In the genomic region with DNA sequence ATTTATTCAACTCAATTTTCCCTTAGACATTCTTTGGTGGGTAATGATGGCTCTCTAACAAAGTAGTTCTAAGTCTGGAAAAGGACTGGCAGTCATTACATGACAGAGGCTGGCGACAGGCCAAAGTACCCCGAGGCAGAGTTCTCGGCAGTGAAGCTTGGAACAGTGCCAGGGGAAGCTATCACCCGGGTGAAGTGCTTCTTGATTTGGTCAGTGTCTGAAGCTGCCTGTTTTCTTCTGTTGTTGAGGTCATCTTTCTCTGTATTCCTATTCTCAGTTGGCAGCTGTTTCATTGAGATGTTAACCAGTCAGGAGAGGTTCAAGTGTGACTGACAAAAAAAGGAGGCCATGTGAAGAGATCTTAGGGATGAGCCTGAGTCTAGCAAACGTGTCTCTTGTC, we compare ENCODE assay signal across 8 mouse cellular contexts.
DNase-seq lines count a peak whose midpoint lies in the region; ATAC-seq lines count a peak whose summit lies in the region.

No protein-coding gene starts in this region.

- H3K9me3 ChIP-seq in neural tube, embryonic 11.5 days (ENCODE audit: control insufficient read depth, low read length), result no peaks in the 10 kb centered on the region
- H3K9me3 ChIP-seq in neural tube, embryonic 15.5 days (replicated peaks), result no peaks in the 10 kb centered on the region
- H3K9me3 ChIP-seq in heart, embryonic 14.5 days (ENCODE audit: control insufficient read depth, low read length), result no peaks in the 10 kb centered on the region
- H3K9me3 ChIP-seq in neural tube, embryonic 13.5 days, result no peaks in the 10 kb centered on the region

- H3K27me3 ChIP-seq in neural tube, embryonic 11.5 days (ENCODE audit: control insufficient read depth, insufficient read depth, low read length), result no peaks in the 10 kb centered on the region
- no peaks in the 10 kb centered on the region for H3K27me3 ChIP-seq in neural tube, embryonic 15.5 days (replicated peaks)
- H3K27me3 ChIP-seq in heart, embryonic 14.5 days (ENCODE audit: control insufficient read depth, insufficient read depth, low read length), result no peaks in the 10 kb centered on the region
- H3K27me3 ChIP-seq in neural tube, embryonic 13.5 days, result no peaks in the 10 kb centered on the region

- H3K4me2 ChIP-seq in neural tube, embryonic 11.5 days (ENCODE audit: low read depth), result no peak overlapping the region
- no peak overlapping the region for H3K4me2 ChIP-seq in neural tube, embryonic 15.5 days
- H3K4me2 ChIP-seq in heart, embryonic 14.5 days (ENCODE audit: low read length), result no peak overlapping the region
- H3K4me2 ChIP-seq in neural tube, embryonic 13.5 days, result no peak overlapping the region

- 46% methylated on average over 5 of the region's 5 CpGs for WGBS in neural tube, embryonic 11.5 days
- WGBS in neural tube, embryonic 15.5 days, result 8% methylated on average over 5 of the region's 5 CpGs
- WGBS in heart, embryonic 14.5 days, result 7% methylated on average over 5 of the region's 5 CpGs
- 12% methylated on average over 5 of the region's 5 CpGs for WGBS in neural tube, embryonic 13.5 days

- ATAC-seq in neural tube, embryonic 11.5 days (ENCODE audit: insufficient read depth, low FRiP score, low TSS enrichment), result peak; percentile 46
- no peak for ATAC-seq in neural tube, embryonic 15.5 days (ENCODE audit: low FRiP score)
- ATAC-seq in heart, embryonic 14.5 days (ENCODE audit: insufficient number of reproducible peaks, insufficient read depth, low FRiP score, low read depth), result peak; percentile 71
- peak; percentile 73 for ATAC-seq in neural tube, embryonic 13.5 days (ENCODE audit: low read depth)

- no peak overlapping the region for H3K9ac ChIP-seq in neural tube, embryonic 11.5 days (ENCODE audit: low read length)
- no peak overlapping the region for H3K9ac ChIP-seq in neural tube, embryonic 15.5 days (replicated peaks)
- no peak overlapping the region for H3K9ac ChIP-seq in heart, embryonic 14.5 days (ENCODE audit: low read length)
- no peak overlapping the region for H3K9ac ChIP-seq in neural tube, embryonic 13.5 days

- H3K4me1 ChIP-seq in neural tube, embryonic 11.5 days (ENCODE audit: control insufficient read depth, insufficient read depth, low read length), result no peaks in the 10 kb centered on the region
- H3K4me1 ChIP-seq in neural tube, embryonic 15.5 days, result peaks cover 11% of the 10 kb centered on the region; the same call in 1 of the 2 replicates
- H3K4me1 ChIP-seq in heart, embryonic 14.5 days (ENCODE audit: control insufficient read depth in 2 of 2, insufficient read depth in 2 of 2, low read length in 2 of 2), result peaks cover 2 to 18% of the 10 kb centered on the region in 2 experiments; a peak in 3 of 4 replicates
- H3K4me1 ChIP-seq in neural tube, embryonic 13.5 days (replicated peaks), result peaks cover 25% of the 10 kb centered on the region

- peak; percentile 58 for DNase-seq in neural tube, embryonic 11.5 days (ENCODE audit: low spot score)
- DNase-seq in cerebellum, postnatal 4 days (ENCODE audit: low spot score in 2 of 2), result peak; percentile 34 to 80
- DNase-seq in kidney, postnatal 25 days, result peak; percentile 57 to 60
- DNase-seq in spleen, postnatal 14 days (ENCODE audit: low spot score in 2 of 2), result no peak
- DNase-seq in right cerebral cortex, adult 2 months (ENCODE audit: low spot score in 2 of 2), result no peak

- H3K4me3 ChIP-seq in neural tube, embryonic 11.5 days (ENCODE audit: low read depth, low read length), result no peak overlapping the region
- no peak overlapping the region for H3K4me3 ChIP-seq in neural tube, embryonic 15.5 days (replicated peaks)
- H3K4me3 ChIP-seq in heart, embryonic 14.5 days (ENCODE audit: control insufficient read depth in 1 of 2, insufficient read depth in 1 of 2, low read depth in 1 of 2, low read length in 2 of 2), result no peak overlapping the region
- no peak overlapping the region for H3K4me3 ChIP-seq in neural tube, embryonic 13.5 days

- H3K36me3 ChIP-seq in neural tube, embryonic 11.5 days (ENCODE audit: control insufficient read depth, insufficient read depth, low read length), result no peaks in the 10 kb centered on the region
- no peaks in the 10 kb centered on the region for H3K36me3 ChIP-seq in neural tube, embryonic 15.5 days
- H3K36me3 ChIP-seq in heart, embryonic 14.5 days (ENCODE audit: control insufficient read depth, insufficient read depth, low read length), result no peaks in the 10 kb centered on the region
- H3K36me3 ChIP-seq in neural tube, embryonic 13.5 days, result no peaks in the 10 kb centered on the region

- no peak overlapping the region for H3K27ac ChIP-seq in neural tube, embryonic 11.5 days (ENCODE audit: low read depth, low read length)
- H3K27ac ChIP-seq in neural tube, embryonic 15.5 days (replicated peaks), result no peak overlapping the region
- H3K27ac ChIP-seq in heart, embryonic 14.5 days (replicated peaks in 1 of 2; ENCODE audit: control insufficient read depth in 1 of 2, insufficient read depth in 1 of 2, low read depth in 2 of 2, low read length in 2 of 2), result peak overlapping the region in 1 of 2 experiments; percentile 10; a peak in 1 of 4 replicates
- H3K27ac ChIP-seq in neural tube, embryonic 13.5 days (replicated peaks), result 0 out of 2 replicates have a peak overlapping the region, but pooled peaks have one; percentile 13

Comparison
In these comparisons a context has a peak if more than half of its experiments do, and no peak if none do; other contexts are left out.
1. DNase-seq: peak in neural tube, embryonic 11.5 days (single experiment), cerebellum, postnatal 4 days (2 of 2) and kidney, postnatal 25 days (2 of 2); none in spleen, postnatal 14 days (0 of 2) and right cerebral cortex, adult 2 months (0 of 2).